Mouse (Mus musculus) C2C12 (cell line): ENCODE measurements at regions not wholly inside any gene's neighbourhood (a gene's known extent, or its start where the extent isn't known, plus 50 kb on each side); places are given as distances from the start of the nearest gene placed in this dataset.
A peak's percentile ranks its signal among the peaks of the same experiment; 100 is the strongest.

Experiments
- H3K27me3 ChIP-seq: one replicate; pipeline ENCODE4 v1.6.1; 2011; ENCODE audit not compliant: control insufficient read depth, insufficient read depth, insufficient read length
- H3K36me3 ChIP-seq: one replicate; pipeline ENCODE4 v1.6.1; 2011; ENCODE audit not compliant: control insufficient read depth, insufficient read depth
- H3K4me3 ChIP-seq: one replicate; pipeline ENCODE4 v1.5.1; 2011; ENCODE audit warnings: mild to moderate bottlenecking, control low read depth; ENCODE audit not compliant: poor library complexity, insufficient read depth, severe bottlenecking
- H3K79me2 ChIP-seq: one replicate; pipeline ENCODE4 v1.6.1; 2011; ENCODE audit not compliant: control insufficient read depth, insufficient read depth
- H3K79me3 ChIP-seq: one replicate; pipeline ENCODE4 v1.6.1; 2011; ENCODE audit warnings: low read depth, control low read depth
- H3ac ChIP-seq: one replicate; pipeline ENCODE3; 2011; ENCODE audit warnings: low read depth; ENCODE audit not compliant: control insufficient read depth, insufficient read length
- CEBPB ChIP-seq: IDR thresholded peaks from one replicate; pipeline ENCODE4 v1.6.1; 2011; ENCODE audit warnings: low read depth, mild to moderate bottlenecking, control low read depth, moderate library complexity
- CTCF ChIP-seq: IDR thresholded peaks from one replicate; pipeline ENCODE4 v1.5.1; 2011; ENCODE audit not compliant: control insufficient read depth, insufficient read depth, insufficient read length
- FOSL1 ChIP-seq: IDR thresholded peaks from one replicate; pipeline ENCODE4 v1.8.0; 2011; ENCODE audit warnings: mild to moderate bottlenecking, low read length; ENCODE audit not compliant: poor library complexity, insufficient read depth, severe bottlenecking
- MAX ChIP-seq: IDR thresholded peaks from one replicate; pipeline ENCODE4 v1.6.1; 2011; ENCODE audit warnings: mild to moderate bottlenecking, control low read depth
- MYOD1 ChIP-seq: IDR thresholded peaks from one replicate; pipeline ENCODE4 v1.6.1; 2011; ENCODE audit warnings: low read depth; ENCODE audit not compliant: control insufficient read depth, insufficient read length
- MYOG ChIP-seq: IDR thresholded peaks from one replicate; pipeline ENCODE4 v1.6.1; 2011; ENCODE audit not compliant: control insufficient read depth, insufficient read length; ENCODE audit errors: extremely low read depth
- USF1 ChIP-seq: IDR thresholded peaks from one replicate; pipeline ENCODE4 v1.6.1; 2011; ENCODE audit warnings: low read depth, mild to moderate bottlenecking, control low read depth, moderate library complexity

- Histone ChIP-seq H3K4me3 (no peak overlapping the region), H3K27me3 (no peaks in the 10 kb centered on the region), H3K36me3 (no peaks in the 10 kb centered on the region), H3ac (no peak overlapping the region), H3K79me2 (no peaks in the 10 kb centered on the region), H3K79me3 (no peaks in the 10 kb centered on the region)
- TF ChIP-seq CEBPB (no peak), MAX (no peak)
Measured at GRCm38 (mm10) chr12:14318693-14319092, 166.8 kb upstream of the Fam84a start.

- Histone ChIP-seq H3K36me3 (no peaks in the 10 kb centered on the region), H3K79me2 (no peaks in the 10 kb centered on the region), H3ac (no peak overlapping the region), H3K79me3 (no peaks in the 10 kb centered on the region), H3K27me3 (no peaks in the 10 kb centered on the region), H3K4me3 (no peak overlapping the region)
- no peak for TF ChIP-seq USF1
- TF ChIP-seq MAX = no peak
- no peak for TF ChIP-seq MYOD1
- TF ChIP-seq CEBPB = no peak
- TF ChIP-seq MYOG = no peak
- TF ChIP-seq CTCF = no peak
- TF ChIP-seq FOSL1 = no peak
Measured at GRCm38 (mm10) chr12:14316392-14316791, 164.5 kb upstream of the Fam84a start.

GRCm38 (mm10) chr12:14315780-14316179 is 163.9 kb upstream of the Fam84a start:
- no peaks in the 10 kb centered on the region for H3K79me2 ChIP-seq
- H3K27me3 ChIP-seq = no peaks in the 10 kb centered on the region
- H3K79me3 ChIP-seq = no peaks in the 10 kb centered on the region
- no peak overlapping the region for H3K4me3 ChIP-seq
- no peaks in the 10 kb centered on the region for H3K36me3 ChIP-seq
- no peak for TF ChIP-seq MAX
- TF ChIP-seq MYOG = no peak
- peak; percentile 33 for TF ChIP-seq FOSL1
- no peak overlapping the region for H3ac ChIP-seq

GRCm38 (mm10) chr12:14302366-14302930 is 150.6 kb upstream of the Fam84a start:
- H3K79me3 ChIP-seq = no peaks in the 10 kb centered on the region
- no peak overlapping the region for H3K4me3 ChIP-seq
- no peak overlapping the region for H3ac ChIP-seq
- TF ChIP-seq CTCF (no peak), CEBPB (peak; percentile 49), MYOD1 (no peak)
- no peaks in the 10 kb centered on the region for H3K79me2 ChIP-seq
- no peaks in the 10 kb centered on the region for H3K36me3 ChIP-seq
- H3K27me3 ChIP-seq = no peaks in the 10 kb centered on the region

GRCm38 (mm10) chr12:14301676-14302365 is 150.0 kb upstream of the Fam84a start:
- Histone ChIP-seq H3K36me3 (no peaks in the 10 kb centered on the region), H3K79me2 (no peaks in the 10 kb centered on the region)

GRCm38 (mm10) chr12:14292083-14292482 is 140.2 kb upstream of the Fam84a start:
- TF ChIP-seq MAX (no peak), FOSL1 (no peak), CTCF (no peak), MYOD1 (no peak), USF1 (no peak), MYOG (no peak), CEBPB (no peak)
- no peak overlapping the region for H3ac ChIP-seq

More at GRCm38 (mm10) chr12:14301676-14302365, 150.0 kb upstream of the Fam84a start:
- Histone ChIP-seq H3K27me3 (no peaks in the 10 kb centered on the region), H3K4me3 (no peak overlapping the region), H3ac (no peak overlapping the region), H3K79me3 (no peaks in the 10 kb centered on the region)
- TF ChIP-seq MAX (no peak), FOSL1 (no peak), CEBPB (peak; percentile 52), CTCF (no peak), MYOD1 (no peak)

More at GRCm38 (mm10) chr12:14292083-14292482, 140.2 kb upstream of the Fam84a start:
- no peaks in the 10 kb centered on the region for H3K27me3 ChIP-seq
- H3K36me3 ChIP-seq = no peaks in the 10 kb centered on the region
- H3K79me3 ChIP-seq = no peaks in the 10 kb centered on the region
- no peaks in the 10 kb centered on the region for H3K79me2 ChIP-seq
- H3K4me3 ChIP-seq = no peak overlapping the region
